Mouse (Mus musculus) neural tube, embryonic 15.5 days (tissue): ENCODE results near the gene Fam161b. TPM values are rescaled to one million over a fixed set of nuclear protein-coding genes. Genes with fewer than 3 reads are reported as not detected.
A peak's percentile ranks its signal among the peaks of the same experiment; 100 is the strongest.

ENCODE experiments used
- ATAC-seq: fragments of 200-750 bp; cut with Nextera tagmentation; 2 replicates; pipeline ENCODE4 v1.8.0; 2017; ENCODE audit warnings: mild to moderate bottlenecking, moderate TSS enrichment, moderate library complexity; ENCODE audit not compliant: low FRiP score
- H3K27ac ChIP-seq: fragments of 300-500 bp; sonication (generic); replicated peaks from 2 replicates; pipeline ENCODE4 v1.5.1; 2015; ENCODE audit warnings: mild to moderate bottlenecking, inconsistent platforms
- H3K27me3 ChIP-seq: fragments of 300-500 bp; sonication (generic); replicated peaks from 2 replicates; pipeline ENCODE4 v1.6.1; 2015; ENCODE audit warnings: inconsistent platforms
- H3K36me3 ChIP-seq: fragments of 300-500 bp; sonication (generic); 2 replicates; pipeline ENCODE4 v1.6.1; 2015; ENCODE audit warnings: inconsistent platforms
- H3K4me1 ChIP-seq: fragments of 300-500 bp; sonication (generic); 2 replicates; pipeline ENCODE4 v1.6.1; 2015; ENCODE audit warnings: inconsistent platforms
- H3K4me2 ChIP-seq: fragments of 300-500 bp; sonication (generic); 2 replicates; pipeline ENCODE4 v1.6.1; 2015; ENCODE audit warnings: inconsistent platforms, mild to moderate bottlenecking, moderate library complexity
- H3K4me3 ChIP-seq: fragments of 300-500 bp; sonication (generic); replicated peaks from 2 replicates; pipeline ENCODE4 v1.5.1; 2015; ENCODE audit warnings: mild to moderate bottlenecking, inconsistent platforms
- H3K9ac ChIP-seq: fragments of 300-500 bp; sonication (generic); replicated peaks from 2 replicates; pipeline ENCODE4 v1.6.1; 2015; ENCODE audit warnings: mild to moderate bottlenecking, inconsistent platforms
- H3K9me3 ChIP-seq: fragments of 300-500 bp; sonication (generic); replicated peaks from 2 replicates; pipeline ENCODE4 v1.6.1; 2016; ENCODE audit warnings: inconsistent platforms
- WGBS: fragments of 180-500 bp; shearing (Covaris S2); methylation state at CpG from one replicate; pipeline ENCODE4 v1.1.7; 2015; ENCODE audit warnings: mixed read lengths; 5-methylcytosine and 5-hydroxymethylcytosine counted together
- polyA plus RNA-seq: library from polyadenylated mRNA; unstranded; fragments of >200 nt; fragmentation: Nextera tagmentation; extraction: Ambion mirVana; gene quantifications from 2 replicates; pipeline ENCODE4 v1.2.1, GENCODE M21; 2015

The Fam161b gene
- polyA plus RNA-seq, 1 experiment from 2014 or later: 16.8 TPM

- no peaks in the 10 kb centered on the region; the same call in 1 of the 2 replicates for H3K36me3 ChIP-seq
- no peak overlapping the region for H3K4me3 ChIP-seq
- ATAC-seq: no peak
These were observed 36.1 kb upstream of the Fam161b start for GRCm38 (mm10) chr12:84397685-84398084.

GRCm38 (mm10) chr12:84396947-84397679 lies 35.5 kb upstream of the Fam161b start:
- H3K36me3 ChIP-seq: no peaks in the 10 kb centered on the region; the same call in 1 of the 2 replicates
- H3K4me3 ChIP-seq: no peak overlapping the region
- H3K9ac ChIP-seq: no peak overlapping the region
- 91% methylated on average over 14 of the region's 14 CpGs for WGBS
- no peak for ATAC-seq
- H3K9me3 ChIP-seq: no peaks in the 10 kb centered on the region
- H3K27me3 ChIP-seq: no peaks in the 10 kb centered on the region
- H3K4me2 ChIP-seq: no peak overlapping the region
- H3K27ac ChIP-seq: no peak overlapping the region
- H3K4me1 ChIP-seq: no peaks in the 10 kb centered on the region

More at GRCm38 (mm10) chr12:84397685-84398084, 36.1 kb upstream of the Fam161b start:
- Histone ChIP-seq H3K9ac (no peak overlapping the region), H3K4me2 (no peak overlapping the region), H3K4me1 (no peaks in the 10 kb centered on the region), H3K27ac (no peak overlapping the region), H3K27me3 (no peaks in the 10 kb centered on the region), H3K9me3 (no peaks in the 10 kb centered on the region)

GRCm38 (mm10) chr12:84393847-84394246 lies 32.2 kb upstream of the Fam161b start:
- no peak overlapping the region for H3K9ac ChIP-seq
- no peak for ATAC-seq

GRCm38 (mm10) chr12:84392681-84393080 lies 31.0 kb upstream of the Fam161b start:
- ATAC-seq: no peak
- Histone ChIP-seq H3K4me3 (no peak overlapping the region), H3K27me3 (no peaks in the 10 kb centered on the region), H3K9me3 (no peaks in the 10 kb centered on the region), H3K27ac (no peak overlapping the region), H3K4me2 (no peak overlapping the region), H3K36me3 (no peaks in the 10 kb centered on the region; the same call in 1 of the 2 replicates), H3K4me1 (no peaks in the 10 kb centered on the region), H3K9ac (no peak overlapping the region)
- WGBS: 96% methylated on average over 4 of the region's 4 CpGs

More at GRCm38 (mm10) chr12:84393847-84394246, 32.2 kb upstream of the Fam161b start:
- Histone ChIP-seq H3K27ac (no peak overlapping the region), H3K36me3 (no peaks in the 10 kb centered on the region; the same call in 1 of the 2 replicates), H3K4me2 (no peak overlapping the region), H3K27me3 (no peaks in the 10 kb centered on the region), H3K9me3 (no peaks in the 10 kb centered on the region), H3K4me3 (no peak overlapping the region), H3K4me1 (no peaks in the 10 kb centered on the region)
- WGBS: 92% methylated on average over 5 of the region's 5 CpGs

- ATAC-seq: no peak
- Histone ChIP-seq H3K9ac (no peak overlapping the region), H3K27me3 (no peaks in the 10 kb centered on the region), H3K36me3 (no peaks in the 10 kb centered on the region; the same call in 1 of the 2 replicates), H3K4me2 (no peak overlapping the region), H3K4me1 (no peaks in the 10 kb centered on the region), H3K4me3 (no peak overlapping the region), H3K9me3 (no peaks in the 10 kb centered on the region), H3K27ac (no peak overlapping the region)
- WGBS: 94% methylated on average over 6 of the region's 6 CpGs
These were observed 28.7 kb upstream of the Fam161b start for GRCm38 (mm10) chr12:84390336-84390735.

GRCm38 (mm10) chr12:84388774-84389400 lies 27.3 kb upstream of the Fam161b start:
- Histone ChIP-seq H3K9ac (no peak overlapping the region), H3K9me3 (no peaks in the 10 kb centered on the region), H3K4me2 (no peak overlapping the region), H3K27ac (no peak overlapping the region), H3K4me1 (no peaks in the 10 kb centered on the region), H3K4me3 (no peak overlapping the region), H3K36me3 (peaks cover 6% of the 10 kb centered on the region), H3K27me3 (no peaks in the 10 kb centered on the region)
- ATAC-seq: no peak
- 78% methylated on average over 14 of the region's 14 CpGs for WGBS

- no peak overlapping the region for H3K9ac ChIP-seq
- no peaks in the 10 kb centered on the region for H3K9me3 ChIP-seq
- H3K27me3 ChIP-seq: no peaks in the 10 kb centered on the region
- no peak overlapping the region for H3K27ac ChIP-seq
- H3K4me1 ChIP-seq: no peaks in the 10 kb centered on the region
- 85% methylated on average over 8 of the region's 8 CpGs for WGBS
- no peak for ATAC-seq
- H3K4me2 ChIP-seq: no peak overlapping the region
- peaks cover 6% of the 10 kb centered on the region for H3K36me3 ChIP-seq
- no peak overlapping the region for H3K4me3 ChIP-seq
These were observed 26.5 kb upstream of the Fam161b start for GRCm38 (mm10) chr12:84388097-84388496.

- Histone ChIP-seq H3K4me1 (no peaks in the 10 kb centered on the region), H3K9ac (no peak overlapping the region), H3K36me3 (peaks cover 11% of the 10 kb centered on the region), H3K9me3 (no peaks in the 10 kb centered on the region), H3K27me3 (no peaks in the 10 kb centered on the region), H3K27ac (no peak overlapping the region), H3K4me3 (no peak overlapping the region), H3K4me2 (no peak overlapping the region)
- WGBS: 92% methylated on average over 4 of the region's 4 CpGs
- ATAC-seq: no peak
These were observed 23.8 kb upstream of the Fam161b start for GRCm38 (mm10) chr12:84385408-84385807.

GRCm38 (mm10) chr12:84384644-84385081 lies 23.0 kb upstream of the Fam161b start:
- H3K27me3 ChIP-seq: no peaks in the 10 kb centered on the region
- H3K9me3 ChIP-seq: no peaks in the 10 kb centered on the region
- whole genome bisulfite sequencing: 66% methylated on average over 5 of the region's 5 CpGs
- no peak overlapping the region for H3K9ac ChIP-seq
- H3K4me2 ChIP-seq: no peak overlapping the region
- H3K27ac ChIP-seq: no peak overlapping the region; the same call in 1 of the 2 replicates
- H3K4me3 ChIP-seq: no peak overlapping the region
- no peaks in the 10 kb centered on the region for H3K4me1 ChIP-seq
- no peak for ATAC-seq
- peaks cover 11% of the 10 kb centered on the region for H3K36me3 ChIP-seq

GRCm38 (mm10) chr12:84382369-84382768 lies 20.7 kb upstream of the Fam161b start:
- 84% methylated on average over 4 of the region's 4 CpGs for WGBS
- no peak overlapping the region for H3K27ac ChIP-seq
- H3K36me3 ChIP-seq: peaks cover 13% of the 10 kb centered on the region
- ATAC-seq: no peak
- H3K9ac ChIP-seq: no peak overlapping the region
- no peak overlapping the region for H3K4me3 ChIP-seq
- H3K9me3 ChIP-seq: no peaks in the 10 kb centered on the region
- H3K27me3 ChIP-seq: no peaks in the 10 kb centered on the region
- H3K4me1 ChIP-seq: no peaks in the 10 kb centered on the region
- no peak overlapping the region for H3K4me2 ChIP-seq

GRCm38 (mm10) chr12:84373831-84374481 lies 12.3 kb upstream of the Fam161b start:
- Histone ChIP-seq H3K36me3 (peaks cover 56% of the 10 kb centered on the region), H3K4me1 (peaks cover 8% of the 10 kb centered on the region), H3K27me3 (no peaks in the 10 kb centered on the region), H3K4me2 (no peak overlapping the region), H3K27ac (peak overlapping the region; percentile 42; the same call in 1 of the 2 replicates), H3K9ac (no peak overlapping the region), H3K9me3 (no peaks in the 10 kb centered on the region), H3K4me3 (no peak overlapping the region)
- WGBS: 29% methylated on average over 6 of the region's 6 CpGs
- peak; percentile 50; the same call in 1 of the 2 replicates for ATAC-seq
